Mouse (Mus musculus): ENCODE measurements at regions not wholly inside any gene's neighbourhood (a gene's known extent, or its start where the extent isn't known, plus 50 kb on each side); places are given as distances from the start of the nearest gene placed in this dataset.

- TF ChIP-seq CTCF (IDR thresholded peaks at IDR 0.05; ENCODE audit: low read depth): no peak
- no peak for TF ChIP-seq EP300 (IDR thresholded peaks at IDR 0.05; ENCODE audit: low read depth)
- no peaks in the 10 kb centered on the region for H3K36me3 ChIP-seq (replicated peaks; ENCODE audit: control insufficient read depth, insufficient read depth, low read length)
- WGBS: 74% methylated on average over 4 of the region's 4 CpGs
- DNase-seq (ENCODE audit: low spot score) (no peak), ATAC-seq (ENCODE audit: insufficient read depth, low read depth) (no peak)
- no peaks in the 10 kb centered on the region for H3K27me3 ChIP-seq (ENCODE audit: control insufficient read depth, insufficient read depth, low read length)
- H3K9me3 ChIP-seq (replicated peaks; ENCODE audit: control insufficient read depth, low read length): no peaks in the 10 kb centered on the region
- 0 out of 2 replicates have a peak, but pooled peaks cover 9% of the 10 kb centered on the region for H3K4me1 ChIP-seq (ENCODE audit: control insufficient read depth, insufficient read depth)
- no peak overlapping the region for H3K27ac ChIP-seq (ENCODE audit: low read depth)
- H3K4me2 ChIP-seq (ENCODE audit: low read depth, low read length): no peak overlapping the region
- H3K9ac ChIP-seq (replicated peaks; ENCODE audit: low read depth, low read length): no peak overlapping the region
- H3K4me3 ChIP-seq (ENCODE audit: low read depth, low read length): no peak overlapping the region
These were observed 61.0 kb upstream of the Nfe2l2 start for GRCm38 (mm10) chr2:75765403-75765802.

GRCm38 (mm10) chr2:75763252-75763651 is 58.8 kb upstream of the Nfe2l2 start:
- H3K4me3 ChIP-seq (ENCODE audit: low read depth, low read length): no peak overlapping the region
- no peaks in the 10 kb centered on the region for H3K9me3 ChIP-seq (replicated peaks; ENCODE audit: control insufficient read depth, low read length)
- H3K27ac ChIP-seq (ENCODE audit: low read depth): 0 out of 2 replicates have a peak overlapping the region, but pooled peaks have one; percentile 9
- whole genome bisulfite sequencing: 22% methylated on average over 3 of the region's 3 CpGs
- H3K4me1 ChIP-seq (ENCODE audit: control insufficient read depth, insufficient read depth): 0 out of 2 replicates have a peak, but pooled peaks cover 7% of the 10 kb centered on the region
- DNase-seq (ENCODE audit: low spot score): peak; percentile 69
- ATAC-seq (ENCODE audit: insufficient read depth, low read depth): peak; percentile 83
- no peak overlapping the region for H3K9ac ChIP-seq (replicated peaks; ENCODE audit: low read depth, low read length)
- no peak overlapping the region for H3K4me2 ChIP-seq (ENCODE audit: low read depth, low read length)
- no peaks in the 10 kb centered on the region for H3K36me3 ChIP-seq (replicated peaks; ENCODE audit: control insufficient read depth, insufficient read depth, low read length)
- TF ChIP-seq EP300 (IDR thresholded peaks at IDR 0.05; ENCODE audit: low read depth) (peak; percentile 60), CTCF (IDR thresholded peaks at IDR 0.05; ENCODE audit: low read depth) (no peak)
- H3K27me3 ChIP-seq (ENCODE audit: control insufficient read depth, insufficient read depth, low read length): no peaks in the 10 kb centered on the region

GRCm38 (mm10) chr2:75762030-75762429 is 57.6 kb upstream of the Nfe2l2 start:
- ATAC-seq (ENCODE audit: insufficient read depth, low read depth) (no peak), DNase-seq (ENCODE audit: low spot score) (no peak)
- H3K9ac ChIP-seq (replicated peaks; ENCODE audit: low read depth, low read length): no peak overlapping the region
- 79% methylated on average over 5 of the region's 5 CpGs for WGBS
- H3K4me2 ChIP-seq (ENCODE audit: low read depth, low read length): no peak overlapping the region
- TF ChIP-seq EP300 (IDR thresholded peaks at IDR 0.05; ENCODE audit: low read depth) (no peak), CTCF (IDR thresholded peaks at IDR 0.05; ENCODE audit: low read depth) (no peak)
- H3K36me3 ChIP-seq (replicated peaks; ENCODE audit: control insufficient read depth, insufficient read depth, low read length): no peaks in the 10 kb centered on the region
- no peaks in the 10 kb centered on the region for H3K9me3 ChIP-seq (replicated peaks; ENCODE audit: control insufficient read depth, low read length)
- H3K27me3 ChIP-seq (ENCODE audit: control insufficient read depth, insufficient read depth, low read length): no peaks in the 10 kb centered on the region
- H3K27ac ChIP-seq (ENCODE audit: low read depth): no peak overlapping the region
- 0 out of 2 replicates have a peak, but pooled peaks cover 10% of the 10 kb centered on the region for H3K4me1 ChIP-seq (ENCODE audit: control insufficient read depth, insufficient read depth)
- H3K4me3 ChIP-seq (ENCODE audit: low read depth, low read length): no peak overlapping the region

GRCm38 (mm10) chr2:75761626-75762025 is 57.2 kb upstream of the Nfe2l2 start:
- Histone ChIP-seq H3K27me3 (ENCODE audit: control insufficient read depth, insufficient read depth, low read length) (no peaks in the 10 kb centered on the region), H3K4me2 (ENCODE audit: low read depth, low read length) (no peak overlapping the region), H3K9ac (replicated peaks; ENCODE audit: low read depth, low read length) (no peak overlapping the region), H3K4me3 (ENCODE audit: low read depth, low read length) (no peak overlapping the region), H3K4me1 (ENCODE audit: control insufficient read depth, insufficient read depth) (0 out of 2 replicates have a peak, but pooled peaks cover 12% of the 10 kb centered on the region), H3K9me3 (replicated peaks; ENCODE audit: control insufficient read depth, low read length) (no peaks in the 10 kb centered on the region), H3K27ac (ENCODE audit: low read depth) (no peak overlapping the region), H3K36me3 (replicated peaks; ENCODE audit: control insufficient read depth, insufficient read depth, low read length) (no peaks in the 10 kb centered on the region)
- ATAC-seq (ENCODE audit: insufficient read depth, low read depth) (no peak), DNase-seq (ENCODE audit: low spot score) (no peak)
- WGBS: 86% methylated on average over 9 of the region's 9 CpGs
- TF ChIP-seq CTCF (IDR thresholded peaks at IDR 0.05; ENCODE audit: low read depth) (no peak), EP300 (IDR thresholded peaks at IDR 0.05; ENCODE audit: low read depth) (no peak)

GRCm38 (mm10) chr2:75759196-75759885 is 54.9 kb upstream of the Nfe2l2 start:
- no peak overlapping the region for H3K27ac ChIP-seq (ENCODE audit: low read depth)
- no peak for DNase-seq (ENCODE audit: low spot score)
- TF ChIP-seq EP300 (IDR thresholded peaks at IDR 0.05; ENCODE audit: low read depth) (no peak), CTCF (IDR thresholded peaks at IDR 0.05; ENCODE audit: low read depth) (no peak)
- no peaks in the 10 kb centered on the region for H3K27me3 ChIP-seq (ENCODE audit: control insufficient read depth, insufficient read depth, low read length)
- ATAC-seq (ENCODE audit: insufficient read depth, low read depth): no peak
- H3K36me3 ChIP-seq (replicated peaks; ENCODE audit: control insufficient read depth, insufficient read depth, low read length): no peaks in the 10 kb centered on the region
- 87% methylated on average over 11 of the region's 11 CpGs for WGBS
- no peaks in the 10 kb centered on the region for H3K9me3 ChIP-seq (replicated peaks; ENCODE audit: control insufficient read depth, low read length)
- no peak overlapping the region for H3K4me3 ChIP-seq (ENCODE audit: low read depth, low read length)
- H3K4me1 ChIP-seq (ENCODE audit: control insufficient read depth, insufficient read depth): 0 out of 2 replicates have a peak, but pooled peaks cover 12% of the 10 kb centered on the region
- no peak overlapping the region for H3K4me2 ChIP-seq (ENCODE audit: low read depth, low read length)
- H3K9ac ChIP-seq (replicated peaks; ENCODE audit: low read depth, low read length): no peak overlapping the region

- DNase-seq (ENCODE audit: low spot score) (no peak), ATAC-seq (ENCODE audit: insufficient read depth, low read depth) (no peak)
- WGBS: 83% methylated on average over 6 of the region's 6 CpGs
- TF ChIP-seq CTCF (IDR thresholded peaks at IDR 0.05; ENCODE audit: low read depth) (no peak), EP300 (IDR thresholded peaks at IDR 0.05; ENCODE audit: low read depth) (no peak)
- H3K9me3 ChIP-seq (replicated peaks; ENCODE audit: control insufficient read depth, low read length): no peaks in the 10 kb centered on the region
- H3K4me3 ChIP-seq (ENCODE audit: low read depth, low read length): no peak overlapping the region
- no peak overlapping the region for H3K9ac ChIP-seq (replicated peaks; ENCODE audit: low read depth, low read length)
- 0 out of 2 replicates have a peak, but pooled peaks cover 6% of the 10 kb centered on the region for H3K4me1 ChIP-seq (ENCODE audit: control insufficient read depth, insufficient read depth)
- H3K4me2 ChIP-seq (ENCODE audit: low read depth, low read length): no peak overlapping the region
- no peaks in the 10 kb centered on the region for H3K36me3 ChIP-seq (replicated peaks; ENCODE audit: control insufficient read depth, insufficient read depth, low read length)
- no peak overlapping the region for H3K27ac ChIP-seq (ENCODE audit: low read depth)
- H3K27me3 ChIP-seq (ENCODE audit: control insufficient read depth, insufficient read depth, low read length): no peaks in the 10 kb centered on the region
These were observed 53.8 kb upstream of the Nfe2l2 start for GRCm38 (mm10) chr2:75758277-75758676.
